Mouse (Mus musculus) limb, embryonic 14.5 days (tissue): Measurements from ENCODE around the gene Prkcb. TPM values are rescaled to one million over a fixed set of nuclear protein-coding genes. Genes with fewer than 3 reads are reported as not detected.

Source experiments
- ATAC-seq: fragments of 200-750 bp; cut with Nextera tagmentation; 2 replicates; pipeline ENCODE4 v1.8.0; 2017; ENCODE audit warnings: low read depth, moderate number of reproducible peaks, moderate TSS enrichment; ENCODE audit not compliant: low FRiP score
- DNase-seq: peaks from one replicate; pipeline ENCODE4 v3.0.0-alpha.2; 2015; ENCODE audit warnings: low spot score
- H3K27ac ChIP-seq: fragments of 300-500 bp; sonication (generic); replicated peaks from 2 replicates; pipeline ENCODE4 v1.5.1; 2014; ENCODE audit warnings: low read depth, mild to moderate bottlenecking, low read length, moderate library complexity, mixed read lengths
- H3K27me3 ChIP-seq: fragments of 300-500 bp; sonication (generic); 2 replicates; pipeline ENCODE4 v1.6.1; 2014; ENCODE audit warnings: low read length, mixed read lengths; ENCODE audit not compliant: control insufficient read depth, insufficient read depth
- H3K36me3 ChIP-seq: fragments of 300-500 bp; sonication (generic); 2 replicates; pipeline ENCODE4 v1.6.1; 2014; ENCODE audit warnings: mild to moderate bottlenecking, low read length, moderate library complexity, mixed read lengths; ENCODE audit not compliant: control insufficient read depth, insufficient read depth
- H3K4me1 ChIP-seq: fragments of 300-500 bp; sonication (generic); 2 replicates; pipeline ENCODE4 v1.6.1; 2014; ENCODE audit warnings: antibody characterized with exemption, low read length, mixed read lengths; ENCODE audit not compliant: control insufficient read depth, insufficient read depth
- H3K4me2 ChIP-seq: fragments of 300-500 bp; sonication (generic); replicated peaks from 2 replicates; pipeline ENCODE4 v1.6.1; 2014; ENCODE audit warnings: low read depth, mild to moderate bottlenecking, low read length, moderate library complexity; ENCODE audit not compliant: severe bottlenecking
- H3K4me3 ChIP-seq: fragments of 300-500 bp; sonication (generic); replicated peaks from 2 replicates; pipeline ENCODE4 v1.5.1; 2014; ENCODE audit warnings: low read length
- H3K9ac ChIP-seq: fragments of 300-500 bp; sonication (generic); 2 replicates; pipeline ENCODE4 v1.6.1; 2014; ENCODE audit warnings: mild to moderate bottlenecking, low read depth, low read length, moderate library complexity; ENCODE audit not compliant: severe bottlenecking
- H3K9me3 ChIP-seq: fragments of 300-500 bp; sonication (generic); 2 replicates; pipeline ENCODE4 v1.6.1; 2016; ENCODE audit warnings: low read length; ENCODE audit not compliant: control insufficient read depth
- POLR2A ChIP-seq: fragments of 200-500 bp; IDR thresholded peaks from 2 replicates; pipeline ENCODE4 v1.8.0; 2012; ENCODE audit warnings: inconsistent platforms, mild to moderate bottlenecking, moderate library complexity, borderline replicate concordance; ENCODE audit not compliant: insufficient read depth, insufficient read length; ENCODE audit errors: extremely low read depth
- WGBS: fragments of 180-500 bp; shearing (Covaris S2); extraction: QIAGEN DNeasy Blood & Tissue Kit; methylation state at CpG from one replicate; pipeline ENCODE4 v1.1.7; 2014; 5-methylcytosine and 5-hydroxymethylcytosine counted together
- polyA plus RNA-seq, 2 experiments: library from polyadenylated mRNA; depleted of rRNA in 1 of 2; stranded (reverse) in 1 of 2; unstranded in 1 of 2; fragments of >200 nt; fragmentation: Nextera tagmentation in 1 of 2; extraction: Ambion mirVana in 1 of 2; gene quantifications; 2 replicates each; pipeline versions ENCODE4 v1.2.1 to v1.2.3; 2012 to 2014

Gene Prkcb
- polyA plus RNA-seq, 2 experiments: 6.2 to 10.3 TPM

DNA sequence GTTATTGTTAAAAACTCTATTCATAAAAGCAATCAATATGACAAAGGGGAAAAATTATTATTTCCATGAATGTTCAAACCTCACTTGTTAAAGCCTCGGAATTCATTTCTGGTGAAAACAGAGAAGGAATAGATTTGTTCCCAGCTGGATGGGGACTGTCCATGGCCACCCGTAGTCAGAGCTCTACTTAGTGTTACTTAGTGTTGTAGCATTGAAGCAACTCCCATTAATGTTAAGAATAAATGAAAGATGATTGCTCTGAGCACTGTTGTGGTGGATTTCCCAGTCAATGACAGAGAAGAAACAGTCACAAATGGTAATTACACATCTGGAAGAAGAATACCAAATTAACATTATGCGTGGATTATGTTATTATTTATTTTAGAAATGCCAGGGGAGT lies 89.4 kb downstream of the Prkcb start:
- H3K9me3 ChIP-seq: no peaks in the 10 kb centered on the region
- 80% methylated on average over 3 of the region's 3 CpGs for WGBS
- no peak for ATAC-seq
- no peak overlapping the region for H3K4me2 ChIP-seq
- no peak overlapping the region for H3K4me3 ChIP-seq
- no peak overlapping the region for H3K27ac ChIP-seq
- H3K4me1 ChIP-seq: peaks cover 6% of the 10 kb centered on the region; the same call in 1 of the 2 replicates
- DNase-seq: no peak
- no peaks in the 10 kb centered on the region for H3K27me3 ChIP-seq
- H3K9ac ChIP-seq: no peak overlapping the region
- no peaks in the 10 kb centered on the region for H3K36me3 ChIP-seq
- TF ChIP-seq POLR2A: no peak

DNA sequence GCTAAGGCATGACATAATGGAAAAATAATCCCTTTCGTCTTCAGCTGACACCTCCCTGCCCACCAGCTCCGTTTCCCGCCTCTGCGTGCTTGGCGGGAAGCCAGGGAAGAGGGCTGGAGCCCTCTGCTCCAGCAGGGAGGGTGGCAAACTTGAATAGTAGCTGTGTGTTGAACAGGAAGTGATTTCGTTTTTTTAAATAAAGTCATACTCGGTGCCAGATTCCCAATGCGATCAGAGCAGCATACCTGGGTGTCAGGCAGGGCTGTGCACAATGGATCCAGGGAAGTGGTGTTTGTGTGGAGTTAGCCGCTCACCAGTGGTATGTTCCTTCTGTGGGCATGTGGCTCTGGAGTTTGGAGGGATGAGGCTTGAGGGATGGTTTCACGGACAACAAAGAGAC lies 89.9 kb downstream of the Prkcb start:
- ATAC-seq: peak; percentile 19; the same call in 1 of the 2 replicates
- H3K36me3 ChIP-seq: no peaks in the 10 kb centered on the region
- H3K27ac ChIP-seq: no peak overlapping the region
- H3K4me3 ChIP-seq: no peak overlapping the region
- H3K27me3 ChIP-seq: no peaks in the 10 kb centered on the region
- H3K9ac ChIP-seq: no peak overlapping the region
- WGBS: 40% methylated on average over 10 of the region's 10 CpGs
- no peak overlapping the region for H3K4me2 ChIP-seq
- DNase-seq: peak; percentile 33
- peaks cover 6% of the 10 kb centered on the region; the same call in 1 of the 2 replicates for H3K4me1 ChIP-seq
- TF ChIP-seq POLR2A: no peak
- H3K9me3 ChIP-seq: no peaks in the 10 kb centered on the region

- peaks cover 6% of the 10 kb centered on the region; the same call in 1 of the 2 replicates for H3K4me1 ChIP-seq
- no peak overlapping the region for H3K9ac ChIP-seq
- ATAC-seq (no peak), DNase-seq (no peak)
- no peak overlapping the region for H3K4me3 ChIP-seq
- no peaks in the 10 kb centered on the region for H3K27me3 ChIP-seq
- WGBS: 25% methylated on average over 7 of the region's 7 CpGs
- no peak overlapping the region for H3K27ac ChIP-seq
- no peaks in the 10 kb centered on the region for H3K9me3 ChIP-seq
- H3K4me2 ChIP-seq: no peak overlapping the region
- H3K36me3 ChIP-seq: no peaks in the 10 kb centered on the region
- TF ChIP-seq POLR2A: no peak
These were observed 90.7 kb downstream of the Prkcb start for GRCm38 (mm10) chr7:122379292-122379691.

- 86% methylated on average over 10 of the region's 10 CpGs for WGBS
- no peaks in the 10 kb centered on the region for H3K36me3 ChIP-seq
- H3K9ac ChIP-seq: no peak overlapping the region
- ATAC-seq (no peak), DNase-seq (no peak)
- no peak overlapping the region for H3K27ac ChIP-seq
- no peaks in the 10 kb centered on the region for H3K27me3 ChIP-seq
- peaks cover 6% of the 10 kb centered on the region; the same call in 1 of the 2 replicates for H3K4me1 ChIP-seq
- H3K9me3 ChIP-seq: no peaks in the 10 kb centered on the region
- TF ChIP-seq POLR2A: no peak
- no peak overlapping the region for H3K4me2 ChIP-seq
- H3K4me3 ChIP-seq: no peak overlapping the region
These were observed 92.0 kb downstream of the Prkcb start for GRCm38 (mm10) chr7:122380336-122381130.

GRCm38 (mm10) chr7:122381560-122381959 lies 93.0 kb downstream of the Prkcb start:
- Histone ChIP-seq H3K4me2 (no peak overlapping the region), H3K9me3 (no peaks in the 10 kb centered on the region), H3K36me3 (no peaks in the 10 kb centered on the region), H3K4me3 (no peak overlapping the region), H3K27me3 (no peaks in the 10 kb centered on the region), H3K4me1 (peaks cover 6% of the 10 kb centered on the region; the same call in 1 of the 2 replicates), H3K27ac (no peak overlapping the region), H3K9ac (no peak overlapping the region)
- WGBS: 22% methylated on average over 10 of the region's 10 CpGs
- DNase-seq (no peak), ATAC-seq (no peak)
- no peak for TF ChIP-seq POLR2A
